Mouse (Mus musculus) midbrain, embryonic 11.5 days (tissue): Measurements from ENCODE around the gene Slc2a5. TPM values are rescaled to one million over a fixed set of nuclear protein-coding genes. Genes with fewer than 3 reads are reported as not detected.

ENCODE experiments used
- ATAC-seq: fragments of 200-750 bp; cut with Nextera tagmentation; 2 replicates; pipeline ENCODE4 v1.8.0; 2017; ENCODE audit warnings: moderate TSS enrichment, moderate library complexity; ENCODE audit not compliant: low FRiP score
- DNase-seq: peaks from one replicate; pipeline ENCODE4 v3.0.0; 2015; ENCODE audit warnings: low spot score; ENCODE audit errors: missing footprints
- H3K27ac ChIP-seq: fragments of 300-500 bp; sonication (generic); 2 replicates; pipeline ENCODE4 v1.5.1; 2014; ENCODE audit warnings: low read depth, low read length
- H3K27me3 ChIP-seq: fragments of 300-500 bp; sonication (generic); 2 replicates; pipeline ENCODE4 v1.6.1; 2014; ENCODE audit warnings: mild to moderate bottlenecking, low read length, moderate library complexity, mixed read lengths; ENCODE audit not compliant: control insufficient read depth, insufficient read depth
- H3K36me3 ChIP-seq: fragments of 300-500 bp; sonication (generic); 2 replicates; pipeline ENCODE4 v1.6.1; 2014; ENCODE audit warnings: mild to moderate bottlenecking, low read length, moderate library complexity, mixed read lengths; ENCODE audit not compliant: control insufficient read depth, insufficient read depth
- H3K4me1 ChIP-seq: fragments of 300-500 bp; sonication (generic); 2 replicates; pipeline ENCODE4 v1.6.1; 2014; ENCODE audit warnings: low read length; ENCODE audit not compliant: control insufficient read depth, insufficient read depth
- H3K4me2 ChIP-seq: fragments of 300-500 bp; sonication (generic); 2 replicates; pipeline ENCODE4 v1.6.1; 2014; ENCODE audit warnings: mild to moderate bottlenecking, moderate library complexity
- H3K4me3 ChIP-seq: fragments of 300-500 bp; sonication (generic); 2 replicates; pipeline ENCODE4 v1.5.1; 2014; ENCODE audit warnings: low read depth, low read length
- H3K9ac ChIP-seq: fragments of 300-500 bp; sonication (generic); 2 replicates; pipeline ENCODE4 v1.6.1; 2014; ENCODE audit warnings: low read length
- H3K9me3 ChIP-seq: fragments of 300-500 bp; sonication (generic); 2 replicates; pipeline ENCODE4 v1.6.1; 2016; ENCODE audit warnings: low read length; ENCODE audit not compliant: control insufficient read depth
- WGBS: fragments of 180-500 bp; shearing (Covaris S2); extraction: QIAGEN DNeasy Blood & Tissue Kit; methylation state at CpG from one replicate; pipeline ENCODE4 v1.1.7; 2014; 5-methylcytosine and 5-hydroxymethylcytosine counted together
- polyA plus RNA-seq: library from polyadenylated mRNA; unstranded; fragments of >200 nt; fragmentation: Nextera tagmentation; extraction: Ambion mirVana; gene quantifications from 2 replicates; pipeline ENCODE4 v1.2.1, GENCODE M21; 2014

Gene Slc2a5
- polyA plus RNA-seq, 1 experiment from 2014 or later = 1.6 TPM

DNA sequence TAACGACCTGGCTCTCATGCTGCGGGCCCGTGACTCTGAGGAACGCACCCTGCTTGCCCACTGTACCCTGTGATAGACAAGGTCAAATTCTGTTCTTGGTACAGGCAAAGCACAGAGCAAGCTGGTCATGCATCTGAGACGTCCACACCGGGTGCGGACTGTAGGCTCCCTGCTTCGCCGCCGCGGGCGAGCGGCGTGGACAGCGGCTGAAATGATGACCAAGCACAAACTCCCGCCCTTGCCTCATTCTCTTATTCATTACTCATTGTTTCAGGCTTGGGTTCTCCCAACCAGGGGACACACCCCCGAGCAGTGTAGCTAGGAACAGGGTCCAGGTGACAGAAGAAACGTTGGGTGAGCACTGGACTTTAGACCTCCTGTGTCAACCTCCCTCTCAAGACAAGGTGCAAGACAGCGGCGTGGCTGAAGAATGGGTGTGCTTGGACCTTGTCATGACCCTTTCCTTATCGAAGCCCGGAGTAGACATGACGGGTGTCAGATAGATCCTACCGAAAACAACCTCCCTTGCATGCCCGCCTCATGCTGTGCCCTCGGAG lies 4.5 kb upstream of the Slc2a5 start:
- peaks cover 3% of the 10 kb centered on the region for H3K4me1 ChIP-seq
- H3K27ac ChIP-seq = no peak overlapping the region
- no peak for DNase-seq
- ATAC-seq = no peak
- no peak overlapping the region for H3K9ac ChIP-seq
- no peak overlapping the region for H3K4me3 ChIP-seq
- H3K9me3 ChIP-seq = no peaks in the 10 kb centered on the region
- H3K36me3 ChIP-seq = no peaks in the 10 kb centered on the region
- WGBS = 94% methylated on average over 26 of the region's 26 CpGs
- H3K27me3 ChIP-seq = no peaks in the 10 kb centered on the region
- H3K4me2 ChIP-seq = no peak overlapping the region

DNA sequence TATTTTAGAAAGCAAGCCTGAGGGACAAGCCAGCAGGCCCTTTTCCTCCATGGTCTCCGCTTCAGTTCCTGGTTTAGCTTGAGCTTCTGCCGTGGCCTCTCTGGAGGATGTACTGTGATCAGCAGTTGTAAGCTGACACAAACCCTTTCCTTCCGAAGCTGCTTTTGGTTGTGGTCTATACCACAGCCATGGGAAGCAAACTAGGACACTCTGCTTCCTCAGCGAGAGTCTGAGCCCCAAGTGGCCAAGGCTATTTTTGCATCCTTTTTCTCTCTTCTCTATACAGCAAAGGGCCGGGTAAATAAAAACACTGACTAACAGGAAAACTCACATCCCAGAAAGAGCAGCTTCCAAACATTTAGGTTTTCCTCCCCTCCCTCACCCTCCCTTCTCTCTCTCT lies 1.8 kb upstream of the Slc2a5 start:
- Histone ChIP-seq H3K27me3 (no peaks in the 10 kb centered on the region), H3K4me1 (peaks cover 8% of the 10 kb centered on the region), H3K27ac (no peak overlapping the region), H3K4me2 (no peak overlapping the region), H3K4me3 (no peak overlapping the region), H3K9me3 (no peaks in the 10 kb centered on the region), H3K9ac (no peak overlapping the region), H3K36me3 (no peaks in the 10 kb centered on the region)
- ATAC-seq (no peak), DNase-seq (no peak)
- 46% methylated on average over 5 of the region's 5 CpGs for WGBS

- H3K9me3 ChIP-seq = no peaks in the 10 kb centered on the region
- no peak overlapping the region for H3K27ac ChIP-seq
- 59% methylated on average over 6 of the region's 6 CpGs for WGBS
- ATAC-seq (no peak), DNase-seq (no peak)
- no peak overlapping the region for H3K9ac ChIP-seq
- H3K4me2 ChIP-seq = no peak overlapping the region
- H3K27me3 ChIP-seq = no peaks in the 10 kb centered on the region
- H3K4me3 ChIP-seq = no peak overlapping the region
- no peaks in the 10 kb centered on the region for H3K36me3 ChIP-seq
- H3K4me1 ChIP-seq = peaks cover 8% of the 10 kb centered on the region
These were observed 920 bp upstream of the Slc2a5 start for GRCm38 (mm10) chr4:150118163-150118562.

DNA sequence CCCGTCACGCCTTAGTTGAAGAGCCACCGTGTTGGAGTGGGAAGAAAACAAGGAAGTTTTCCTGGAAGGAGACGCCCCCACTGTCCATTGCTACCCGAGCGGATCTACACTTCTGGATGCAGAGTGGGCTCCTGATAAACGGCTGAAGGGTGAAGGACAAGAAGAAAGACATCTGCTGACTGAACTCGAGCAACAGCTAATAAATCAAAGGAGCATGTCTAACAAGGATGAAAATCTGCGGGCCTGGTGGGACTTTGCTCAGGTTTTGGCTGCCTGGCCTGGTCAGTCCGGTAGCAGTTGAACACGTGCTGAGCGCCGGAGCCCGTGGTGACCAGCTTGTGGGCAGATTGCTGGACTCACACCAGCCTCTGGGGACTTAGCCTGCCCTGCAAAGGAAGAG lies 557 bp downstream of the Slc2a5 start:
- no peaks in the 10 kb centered on the region for H3K27me3 ChIP-seq
- no peak for DNase-seq
- H3K9me3 ChIP-seq = no peaks in the 10 kb centered on the region
- H3K27ac ChIP-seq = no peak overlapping the region
- WGBS = 71% methylated on average over 14 of the region's 14 CpGs
- H3K4me2 ChIP-seq = peak overlapping the region; percentile 42
- no peaks in the 10 kb centered on the region for H3K36me3 ChIP-seq
- no peak for ATAC-seq
- H3K4me1 ChIP-seq = peaks cover 8% of the 10 kb centered on the region
- no peak overlapping the region for H3K9ac ChIP-seq
- no peak overlapping the region for H3K4me3 ChIP-seq

GRCm38 (mm10) chr4:150120173-150120833 lies 1.2 kb downstream of the Slc2a5 start:
- WGBS = 69% methylated on average over 15 of the region's 15 CpGs
- no peak for ATAC-seq
- no peak overlapping the region for H3K27ac ChIP-seq

DNA sequence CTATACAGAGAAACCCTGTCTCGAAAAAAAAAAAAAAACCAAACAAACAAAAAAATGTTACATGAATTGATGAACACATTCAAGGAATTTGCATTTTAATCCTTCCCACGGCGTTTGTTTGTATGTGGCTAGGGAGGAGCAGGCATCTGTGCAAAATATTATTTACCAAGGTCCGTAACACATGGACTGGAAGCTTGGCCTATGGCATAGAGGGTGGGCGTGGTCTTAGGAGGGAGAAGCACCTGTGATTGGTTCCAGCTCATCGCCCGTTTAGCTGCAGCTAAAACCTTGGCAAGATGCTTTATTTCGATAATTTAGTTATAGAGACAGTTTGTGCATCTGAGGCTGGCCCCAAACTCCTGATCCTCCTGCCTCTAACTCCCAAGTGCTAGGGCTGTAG lies 2.3 kb downstream of the Slc2a5 start:
- H3K9ac ChIP-seq = no peak overlapping the region
- ATAC-seq (no peak), DNase-seq (no peak)
- H3K4me2 ChIP-seq = no peak overlapping the region
- H3K4me1 ChIP-seq = peaks cover 8% of the 10 kb centered on the region
- no peaks in the 10 kb centered on the region for H3K9me3 ChIP-seq
- H3K27me3 ChIP-seq = no peaks in the 10 kb centered on the region
- 75% methylated on average over 8 of the region's 8 CpGs for WGBS
- no peaks in the 10 kb centered on the region for H3K36me3 ChIP-seq
- no peak overlapping the region for H3K27ac ChIP-seq
- H3K4me3 ChIP-seq = no peak overlapping the region

More at GRCm38 (mm10) chr4:150120173-150120833, 1.2 kb downstream of the Slc2a5 start:
- no peaks in the 10 kb centered on the region for H3K36me3 ChIP-seq
- H3K27me3 ChIP-seq = no peaks in the 10 kb centered on the region
- DNase-seq = no peak
- H3K4me3 ChIP-seq = no peak overlapping the region
- no peak overlapping the region for H3K4me2 ChIP-seq
- no peaks in the 10 kb centered on the region for H3K9me3 ChIP-seq
- no peak overlapping the region for H3K9ac ChIP-seq
- H3K4me1 ChIP-seq = peaks cover 8% of the 10 kb centered on the region

GRCm38 (mm10) chr4:150122476-150122875 lies 3.4 kb downstream of the Slc2a5 start:
- no peak for DNase-seq
- Histone ChIP-seq H3K36me3 (no peaks in the 10 kb centered on the region), H3K4me3 (no peak overlapping the region), H3K4me1 (peaks cover 8% of the 10 kb centered on the region), H3K4me2 (no peak overlapping the region), H3K27ac (no peak overlapping the region), H3K9ac (no peak overlapping the region), H3K27me3 (no peaks in the 10 kb centered on the region), H3K9me3 (no peaks in the 10 kb centered on the region)
- ATAC-seq = no peak
- WGBS = 67% methylated on average over 3 of the region's 3 CpGs

DNA sequence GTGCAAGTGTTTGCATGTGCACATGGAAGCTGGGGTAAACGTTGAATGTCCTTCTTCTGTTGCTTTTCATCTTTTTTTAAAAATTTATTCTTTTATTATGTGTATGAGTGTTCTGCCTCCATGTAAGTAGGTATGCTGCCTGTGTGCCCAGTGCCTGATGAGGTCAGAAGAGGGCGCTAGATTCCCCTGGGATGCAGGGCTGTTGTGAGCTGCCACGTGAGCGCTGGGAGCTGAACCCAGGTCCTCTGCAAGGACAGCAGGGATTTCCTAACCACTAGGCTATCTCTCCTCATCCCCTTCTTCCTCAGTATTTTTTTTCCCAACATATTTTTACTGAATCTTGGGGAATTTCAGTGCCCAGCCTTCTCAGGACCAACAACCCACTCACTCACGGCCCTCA lies 7.3 kb downstream of the Slc2a5 start:
- H3K36me3 ChIP-seq = no peaks in the 10 kb centered on the region
- H3K4me3 ChIP-seq = no peak overlapping the region
- no peak overlapping the region for H3K9ac ChIP-seq
- DNase-seq = no peak
- H3K4me1 ChIP-seq = no peaks in the 10 kb centered on the region
- H3K27me3 ChIP-seq = no peaks in the 10 kb centered on the region
- no peaks in the 10 kb centered on the region for H3K9me3 ChIP-seq
- 93% methylated on average over 5 of the region's 5 CpGs for WGBS
- H3K4me2 ChIP-seq = no peak overlapping the region
- no peak overlapping the region for H3K27ac ChIP-seq
- ATAC-seq = no peak

GRCm38 (mm10) chr4:150127894-150128293 lies 8.8 kb downstream of the Slc2a5 start:
- 89% methylated on average over 7 of the region's 7 CpGs for WGBS
- H3K9me3 ChIP-seq = no peaks in the 10 kb centered on the region
- no peak overlapping the region for H3K4me2 ChIP-seq
- H3K9ac ChIP-seq = no peak overlapping the region
- H3K27ac ChIP-seq = no peak overlapping the region
- no peak for ATAC-seq
- no peak overlapping the region for H3K4me3 ChIP-seq
- H3K36me3 ChIP-seq = no peaks in the 10 kb centered on the region
- no peak for DNase-seq
- no peaks in the 10 kb centered on the region for H3K27me3 ChIP-seq
- no peaks in the 10 kb centered on the region; the same call in 1 of the 2 replicates for H3K4me1 ChIP-seq
